Mouse (Mus musculus) embryonic facial prominence, embryonic 15.5 days (tissue): ENCODE measurements at regions not wholly inside any gene's neighbourhood (a gene's known extent, or its start where the extent isn't known, plus 50 kb on each side); places are given as distances from the start of the nearest gene placed in this dataset.

Experiments
- ATAC-seq: fragments of 200-750 bp; cut with Nextera tagmentation; 2 replicates; pipeline ENCODE4 v1.8.0; 2017; ENCODE audit warnings: low read depth, moderate TSS enrichment; ENCODE audit not compliant: insufficient number of reproducible peaks, low FRiP score, low TSS enrichment
- H3K27ac ChIP-seq: fragments of 300-500 bp; sonication (generic); replicated peaks from 2 replicates; pipeline ENCODE4 v1.5.1; 2015; ENCODE audit warnings: mild to moderate bottlenecking, inconsistent platforms
- H3K27me3 ChIP-seq: fragments of 300-500 bp; sonication (generic); 2 replicates; pipeline ENCODE4 v1.6.1; 2015; ENCODE audit warnings: inconsistent platforms
- H3K36me3 ChIP-seq: fragments of 300-500 bp; sonication (generic); 2 replicates; pipeline ENCODE4 v1.6.1; 2015; ENCODE audit warnings: mild to moderate bottlenecking, inconsistent platforms
- H3K4me1 ChIP-seq: fragments of 300-500 bp; sonication (generic); 2 replicates; pipeline ENCODE4 v1.6.1; 2015; ENCODE audit warnings: inconsistent platforms
- H3K4me2 ChIP-seq: fragments of 300-500 bp; sonication (generic); replicated peaks from 2 replicates; pipeline ENCODE4 v1.6.1; 2015; ENCODE audit warnings: mild to moderate bottlenecking, inconsistent platforms
- H3K4me3 ChIP-seq: fragments of 300-500 bp; sonication (generic); replicated peaks from 2 replicates; pipeline ENCODE4 v1.5.1; 2015; ENCODE audit warnings: mild to moderate bottlenecking, inconsistent platforms
- H3K9ac ChIP-seq: fragments of 300-500 bp; sonication (generic); 2 replicates; pipeline ENCODE4 v1.6.1; 2015; ENCODE audit warnings: inconsistent platforms
- H3K9me3 ChIP-seq: fragments of 300-500 bp; sonication (generic); replicated peaks from 2 replicates; pipeline ENCODE4 v1.6.1; 2016; ENCODE audit warnings: inconsistent platforms
- WGBS: fragments of 180-500 bp; shearing (Covaris S2); methylation state at CpG from one replicate; pipeline ENCODE4 v1.1.7; 2015; 5-methylcytosine and 5-hydroxymethylcytosine counted together

- Histone ChIP-seq H3K9me3 (no peaks in the 10 kb centered on the region), H3K4me2 (no peak overlapping the region), H3K27ac (no peak overlapping the region), H3K4me3 (no peak overlapping the region), H3K9ac (no peak overlapping the region), H3K36me3 (no peaks in the 10 kb centered on the region), H3K4me1 (no peaks in the 10 kb centered on the region), H3K27me3 (no peaks in the 10 kb centered on the region)
- ATAC-seq: no peak
- 80% methylated on average over 4 of the region's 4 CpGs for WGBS
These were observed 342.4 kb upstream of the Kirrel3 start for GRCm38 (mm10) chr9:34143131-34143795.

GRCm38 (mm10) chr9:34155240-34156019 is 330.3 kb upstream of the Kirrel3 start:
- H3K36me3 ChIP-seq: no peaks in the 10 kb centered on the region
- ATAC-seq: no peak
- H3K27ac ChIP-seq: no peak overlapping the region
- no peak overlapping the region for H3K4me3 ChIP-seq
- H3K27me3 ChIP-seq: no peaks in the 10 kb centered on the region
- no peaks in the 10 kb centered on the region for H3K9me3 ChIP-seq
- 55% methylated on average over 11 of the region's 11 CpGs for WGBS
- H3K4me1 ChIP-seq: no peaks in the 10 kb centered on the region
- H3K9ac ChIP-seq: no peak overlapping the region
- no peak overlapping the region for H3K4me2 ChIP-seq

GRCm38 (mm10) chr9:34156581-34156980 is 329.1 kb upstream of the Kirrel3 start:
- 59% methylated on average over 3 of the region's 3 CpGs for WGBS
- H3K27me3 ChIP-seq: no peaks in the 10 kb centered on the region
- H3K4me3 ChIP-seq: no peak overlapping the region
- no peak overlapping the region for H3K4me2 ChIP-seq
- no peaks in the 10 kb centered on the region for H3K36me3 ChIP-seq
- ATAC-seq: no peak
- no peak overlapping the region for H3K27ac ChIP-seq
- no peaks in the 10 kb centered on the region for H3K4me1 ChIP-seq
- H3K9me3 ChIP-seq: no peaks in the 10 kb centered on the region
- no peak overlapping the region for H3K9ac ChIP-seq

GRCm38 (mm10) chr9:34161119-34161518 is 324.6 kb upstream of the Kirrel3 start:
- Histone ChIP-seq H3K36me3 (no peaks in the 10 kb centered on the region), H3K27me3 (no peaks in the 10 kb centered on the region), H3K27ac (no peak overlapping the region), H3K4me2 (no peak overlapping the region), H3K4me3 (no peak overlapping the region), H3K4me1 (no peaks in the 10 kb centered on the region), H3K9ac (no peak overlapping the region), H3K9me3 (no peaks in the 10 kb centered on the region)
- no peak for ATAC-seq
- WGBS: 57% methylated on average over 3 of the region's 3 CpGs

- no peak for ATAC-seq
- no peak overlapping the region for H3K4me2 ChIP-seq
- WGBS: 65% methylated on average over 4 of the region's 4 CpGs
- no peaks in the 10 kb centered on the region for H3K4me1 ChIP-seq
- H3K9me3 ChIP-seq: no peaks in the 10 kb centered on the region
- no peak overlapping the region for H3K27ac ChIP-seq
- no peaks in the 10 kb centered on the region for H3K36me3 ChIP-seq
- H3K4me3 ChIP-seq: no peak overlapping the region
- H3K9ac ChIP-seq: no peak overlapping the region
- no peaks in the 10 kb centered on the region for H3K27me3 ChIP-seq
These were observed 299.4 kb upstream of the Kirrel3 start for GRCm38 (mm10) chr9:34186314-34186713.

- Histone ChIP-seq H3K9me3 (no peaks in the 10 kb centered on the region), H3K4me2 (no peak overlapping the region), H3K27ac (no peak overlapping the region), H3K4me1 (no peaks in the 10 kb centered on the region), H3K9ac (no peak overlapping the region), H3K27me3 (no peaks in the 10 kb centered on the region), H3K4me3 (no peak overlapping the region), H3K36me3 (no peaks in the 10 kb centered on the region)
- ATAC-seq: no peak
These were observed 293.2 kb upstream of the Kirrel3 start for GRCm38 (mm10) chr9:34192542-34192941.

- Histone ChIP-seq H3K27me3 (no peaks in the 10 kb centered on the region), H3K36me3 (no peaks in the 10 kb centered on the region), H3K4me3 (no peak overlapping the region), H3K9ac (no peak overlapping the region), H3K9me3 (no peaks in the 10 kb centered on the region), H3K27ac (no peak overlapping the region), H3K4me2 (no peak overlapping the region), H3K4me1 (peaks cover 15% of the 10 kb centered on the region)
- ATAC-seq: no peak
- 43% methylated on average over 13 of the region's 13 CpGs for WGBS
These were observed 283.4 kb upstream of the Kirrel3 start for GRCm38 (mm10) chr9:34202122-34202941.

GRCm38 (mm10) chr9:34202942-34203551 is 282.6 kb upstream of the Kirrel3 start:
- no peaks in the 10 kb centered on the region for H3K36me3 ChIP-seq
- no peak overlapping the region for H3K27ac ChIP-seq
- no peak overlapping the region for H3K4me3 ChIP-seq
- no peak overlapping the region for H3K9ac ChIP-seq
- H3K4me2 ChIP-seq: no peak overlapping the region
- H3K27me3 ChIP-seq: no peaks in the 10 kb centered on the region
- peaks cover 15% of the 10 kb centered on the region for H3K4me1 ChIP-seq
- ATAC-seq: no peak
- no peaks in the 10 kb centered on the region for H3K9me3 ChIP-seq
- 40% methylated on average over 11 of the region's 11 CpGs for WGBS

- H3K27ac ChIP-seq: no peak overlapping the region
These were observed 281.9 kb upstream of the Kirrel3 start for GRCm38 (mm10) chr9:34203624-34204365.

GRCm38 (mm10) chr9:34204479-34204878 is 281.2 kb upstream of the Kirrel3 start:
- 39% methylated on average over 2 of the region's 2 CpGs for WGBS
- Histone ChIP-seq H3K36me3 (no peaks in the 10 kb centered on the region), H3K27ac (no peak overlapping the region), H3K4me3 (no peak overlapping the region), H3K27me3 (no peaks in the 10 kb centered on the region), H3K9ac (no peak overlapping the region), H3K4me1 (peaks cover 15% of the 10 kb centered on the region), H3K4me2 (no peak overlapping the region), H3K9me3 (no peaks in the 10 kb centered on the region)
- no peak for ATAC-seq

More at GRCm38 (mm10) chr9:34203624-34204365, 281.9 kb upstream of the Kirrel3 start:
- Histone ChIP-seq H3K4me2 (no peak overlapping the region), H3K9ac (no peak overlapping the region), H3K36me3 (no peaks in the 10 kb centered on the region), H3K9me3 (no peaks in the 10 kb centered on the region), H3K4me1 (peaks cover 15% of the 10 kb centered on the region), H3K27me3 (no peaks in the 10 kb centered on the region), H3K4me3 (no peak overlapping the region)
- no peak for ATAC-seq
- WGBS: 29% methylated on average over 7 of the region's 7 CpGs
